Mouse (Mus musculus) heart, embryonic 16.5 days (tissue): Measurements from ENCODE around the gene Clasrp. TPM values are rescaled to one million over a fixed set of nuclear protein-coding genes. Genes with fewer than 3 reads are reported as not detected.

Experiments
- ATAC-seq: fragments of 200-750 bp; cut with Nextera tagmentation; replicated peaks from 2 replicates; pipeline ENCODE4 v1.8.0; 2017; ENCODE audit warnings: moderate number of reproducible peaks; ENCODE audit not compliant: insufficient read depth, low FRiP score; ENCODE audit errors: extremely low read depth
- H3K27ac ChIP-seq: fragments of 300-500 bp; sonication (generic); 2 replicates; pipeline ENCODE4 v1.5.1; 2014; ENCODE audit warnings: mild to moderate bottlenecking, low read length, control low read depth, moderate library complexity
- H3K27me3 ChIP-seq: fragments of 300-500 bp; sonication (generic); 2 replicates; pipeline ENCODE4 v1.6.1; 2014; ENCODE audit warnings: low read length, mixed read lengths; ENCODE audit not compliant: control insufficient read depth, insufficient read depth
- H3K36me3 ChIP-seq: fragments of 300-500 bp; sonication (generic); 2 replicates; pipeline ENCODE4 v1.6.1; 2014; ENCODE audit not compliant: control insufficient read depth, insufficient read depth
- H3K4me1 ChIP-seq: fragments of 300-500 bp; sonication (generic); 2 replicates; pipeline ENCODE4 v1.6.1; 2014; ENCODE audit warnings: low read length, mixed read lengths; ENCODE audit not compliant: control insufficient read depth, insufficient read depth
- H3K4me2 ChIP-seq: fragments of 300-500 bp; sonication (generic); 2 replicates; pipeline ENCODE4 v1.6.1; 2014; ENCODE audit warnings: low read depth, mild to moderate bottlenecking, control low read depth, low read length
- H3K4me3 ChIP-seq: fragments of 300-500 bp; sonication (generic); 2 replicates; pipeline ENCODE4 v1.5.1; 2014; ENCODE audit warnings: mild to moderate bottlenecking, control low read depth, low read length
- H3K9ac ChIP-seq: fragments of 300-500 bp; sonication (generic); 2 replicates; pipeline ENCODE4 v1.6.1; 2014; ENCODE audit warnings: low read length, control low read depth
- H3K9me3 ChIP-seq: fragments of 300-500 bp; sonication (generic); replicated peaks from 2 replicates; pipeline ENCODE4 v1.6.1; 2016; ENCODE audit warnings: low read length; ENCODE audit not compliant: control insufficient read depth
- WGBS: fragments of 180-500 bp; shearing (Covaris S2); extraction: QIAGEN DNeasy Blood & Tissue Kit; methylation state at CpG from one replicate; pipeline ENCODE4 v1.1.7; 2014; 5-methylcytosine and 5-hydroxymethylcytosine counted together
- polyA plus RNA-seq: library from polyadenylated mRNA; unstranded; fragments of >200 nt; fragmentation: Nextera tagmentation; extraction: Ambion mirVana; gene quantifications from 2 replicates; pipeline ENCODE4 v1.2.1, GENCODE M21; 2015

The Clasrp gene
- polyA plus RNA-seq, 1 experiment from 2014 or later: 31.9 TPM

GRCm38 (mm10) chr7:19593061-19593730 is 11.1 kb downstream of the Clasrp start:
- ATAC-seq: no peak
- 82% methylated on average over 10 of the region's 10 CpGs for whole genome bisulfite sequencing
- H3K4me2 ChIP-seq: no peak overlapping the region
- H3K9me3 ChIP-seq: no peaks in the 10 kb centered on the region
- no peaks in the 10 kb centered on the region for H3K4me1 ChIP-seq
- no peak overlapping the region for H3K9ac ChIP-seq
- H3K4me3 ChIP-seq: no peak overlapping the region
- peaks cover 47% of the 10 kb centered on the region for H3K36me3 ChIP-seq
- no peak overlapping the region for H3K27ac ChIP-seq
- H3K27me3 ChIP-seq: no peaks in the 10 kb centered on the region

- H3K27ac ChIP-seq: no peak overlapping the region
- peaks cover 2% of the 10 kb centered on the region; the same call in 1 of the 2 replicates for H3K4me1 ChIP-seq
- no peak for ATAC-seq
- H3K36me3 ChIP-seq: peaks cover 70% of the 10 kb centered on the region
- H3K9me3 ChIP-seq: no peaks in the 10 kb centered on the region
- no peaks in the 10 kb centered on the region for H3K27me3 ChIP-seq
- 59% methylated on average over 3 of the region's 3 CpGs for WGBS
- no peak overlapping the region for H3K4me3 ChIP-seq
- no peak overlapping the region for H3K4me2 ChIP-seq
- no peak overlapping the region for H3K9ac ChIP-seq
Observed at GRCm38 (mm10) chr7:19589917-19590316, 14.4 kb downstream of the Clasrp start.

DNA sequence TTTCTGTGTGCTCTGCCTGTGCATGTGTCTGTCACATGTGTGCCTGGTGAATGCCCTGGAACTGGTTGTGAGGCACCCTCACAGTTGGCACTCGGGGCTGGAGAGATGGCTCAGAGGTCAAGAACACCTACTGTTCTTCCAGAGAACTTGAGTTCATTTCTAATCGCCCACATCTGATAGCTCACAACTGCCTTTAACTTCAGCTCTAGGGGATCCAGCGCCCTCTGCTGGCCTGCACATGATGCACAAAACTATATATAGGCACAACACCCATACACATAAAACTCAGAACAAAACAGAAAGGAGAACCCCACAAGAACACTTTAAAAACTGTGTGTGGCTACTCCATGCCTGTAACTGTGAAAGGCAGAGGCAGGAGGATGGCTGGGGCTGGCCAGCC is 15.1 kb downstream of the Clasrp start:
- peaks cover 75% of the 10 kb centered on the region for H3K36me3 ChIP-seq
- 55% methylated on average over 3 of the region's 3 CpGs for WGBS
- H3K4me2 ChIP-seq: no peak overlapping the region
- no peaks in the 10 kb centered on the region for H3K9me3 ChIP-seq
- H3K4me3 ChIP-seq: no peak overlapping the region
- H3K9ac ChIP-seq: no peak overlapping the region
- peaks cover 2% of the 10 kb centered on the region; the same call in 1 of the 2 replicates for H3K4me1 ChIP-seq
- no peak for ATAC-seq
- no peak overlapping the region for H3K27ac ChIP-seq
- no peaks in the 10 kb centered on the region for H3K27me3 ChIP-seq

- no peak overlapping the region for H3K4me2 ChIP-seq
- no peak overlapping the region for H3K4me3 ChIP-seq
- H3K27ac ChIP-seq: no peak overlapping the region
- peaks cover 2% of the 10 kb centered on the region; the same call in 1 of the 2 replicates for H3K4me1 ChIP-seq
- no peak overlapping the region for H3K9ac ChIP-seq
- no peak for ATAC-seq
- no peaks in the 10 kb centered on the region for H3K9me3 ChIP-seq
- H3K27me3 ChIP-seq: no peaks in the 10 kb centered on the region
- peaks cover 82% of the 10 kb centered on the region for H3K36me3 ChIP-seq
- WGBS: 75% methylated on average over 46 of the region's 46 CpGs
Observed at GRCm38 (mm10) chr7:19586269-19586668, 18.0 kb downstream of the Clasrp start.

- ATAC-seq: no peak
- Histone ChIP-seq H3K9ac (no peak overlapping the region), H3K9me3 (no peaks in the 10 kb centered on the region), H3K27ac (no peak overlapping the region), H3K36me3 (peaks cover 39% of the 10 kb centered on the region), H3K4me1 (peaks cover 12% of the 10 kb centered on the region), H3K4me3 (no peak overlapping the region), H3K27me3 (peaks cover 24% of the 10 kb centered on the region), H3K4me2 (no peak overlapping the region)
- 83% methylated on average over 8 of the region's 8 CpGs for WGBS
Observed at GRCm38 (mm10) chr7:19580634-19581033, 23.7 kb downstream of the Clasrp start.

DNA sequence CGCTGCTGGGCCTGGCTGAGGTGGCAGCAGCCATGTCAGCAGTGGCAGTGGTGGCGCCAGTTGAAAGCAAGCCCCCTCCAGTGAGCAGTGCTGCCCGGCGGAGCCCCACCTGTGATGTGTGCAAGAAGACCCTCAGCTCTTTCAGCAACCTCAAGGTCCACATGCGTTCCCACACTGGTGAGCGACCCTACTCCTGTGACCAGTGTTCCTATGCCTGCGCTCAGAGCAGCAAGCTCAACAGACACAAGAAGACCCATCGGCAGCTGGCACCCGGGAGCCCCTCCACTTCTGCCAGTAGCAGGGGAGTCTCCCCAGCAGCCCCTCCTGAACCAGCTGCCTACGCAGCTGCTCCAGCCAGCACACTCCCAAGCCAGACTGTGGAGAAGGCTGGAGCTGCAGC is 24.5 kb downstream of the Clasrp start:
- Histone ChIP-seq H3K9ac (no peak overlapping the region), H3K27me3 (peaks cover 24% of the 10 kb centered on the region), H3K4me1 (peaks cover 12% of the 10 kb centered on the region), H3K36me3 (peaks cover 32% of the 10 kb centered on the region), H3K4me2 (no peak overlapping the region), H3K9me3 (no peaks in the 10 kb centered on the region), H3K27ac (no peak overlapping the region), H3K4me3 (no peak overlapping the region)
- no peak for ATAC-seq
- 86% methylated on average over 10 of the region's 10 CpGs for WGBS

GRCm38 (mm10) chr7:19578436-19578835 is 25.9 kb downstream of the Clasrp start:
- H3K27me3 ChIP-seq: peaks cover 24% of the 10 kb centered on the region
- 60% methylated on average over 4 of the region's 4 CpGs for WGBS
- H3K4me2 ChIP-seq: no peak overlapping the region

GRCm38 (mm10) chr7:19577877-19578414 is 26.3 kb downstream of the Clasrp start:
- no peak for ATAC-seq
- WGBS: 16% methylated on average over 10 of the region's 10 CpGs
- H3K4me1 ChIP-seq: peaks cover 15% of the 10 kb centered on the region
- H3K4me3 ChIP-seq: peak overlapping the region; percentile 56
- no peak overlapping the region for H3K27ac ChIP-seq
- peak overlapping the region; percentile 85 for H3K4me2 ChIP-seq
- H3K36me3 ChIP-seq: peaks cover 14% of the 10 kb centered on the region
- H3K9me3 ChIP-seq: no peaks in the 10 kb centered on the region
- peak overlapping the region; percentile 54 for H3K9ac ChIP-seq
- peaks cover 24% of the 10 kb centered on the region for H3K27me3 ChIP-seq

More at GRCm38 (mm10) chr7:19578436-19578835, 25.9 kb downstream of the Clasrp start:
- H3K4me1 ChIP-seq: peaks cover 15% of the 10 kb centered on the region
- H3K9me3 ChIP-seq: no peaks in the 10 kb centered on the region
- 0 out of 2 replicates have a peak, but pooled peaks have one; percentile 4 for ATAC-seq
- no peak overlapping the region for H3K27ac ChIP-seq
- peaks cover 19% of the 10 kb centered on the region for H3K36me3 ChIP-seq
- no peak overlapping the region for H3K4me3 ChIP-seq
- no peak overlapping the region for H3K9ac ChIP-seq

DNA sequence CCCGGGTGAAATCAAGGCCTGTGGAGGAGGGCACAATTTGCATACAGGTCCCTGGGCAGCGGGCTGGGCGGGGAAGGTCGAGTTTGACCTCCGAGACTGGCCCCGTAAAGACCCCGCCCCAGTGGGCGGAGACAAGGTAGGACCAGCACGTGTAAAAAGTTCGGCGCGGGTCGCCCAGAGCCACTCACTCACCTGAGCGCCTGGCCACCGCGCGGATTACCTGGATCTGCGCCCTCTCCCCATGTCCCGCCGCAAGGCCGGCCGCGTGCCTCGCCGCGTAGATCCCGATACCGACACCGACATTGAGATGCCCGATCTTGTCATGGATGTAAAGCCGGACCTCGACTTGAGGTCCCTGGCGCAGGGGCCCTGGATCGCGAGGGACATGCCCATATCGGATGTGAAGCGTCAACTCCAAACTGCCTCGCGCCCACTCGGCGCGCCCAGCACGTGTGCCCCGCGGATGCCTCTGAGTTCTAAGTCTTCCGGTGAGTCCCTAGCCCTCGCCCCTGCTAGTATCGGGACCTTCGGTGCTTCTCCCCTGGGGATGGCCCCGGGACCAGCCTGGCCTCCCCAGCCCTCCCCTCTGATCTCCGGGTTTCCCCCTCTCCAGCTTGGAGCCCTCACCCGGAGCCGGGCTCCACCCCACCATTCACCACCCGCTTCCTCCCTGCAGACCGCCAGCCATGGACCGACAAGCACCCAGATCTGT is 27.0 kb downstream of the Clasrp start, which contains the start of the genes Zfp296 and Gemin7:
Gene Zfp296, plus strand, starts transcription at position 147 of the 712 bp plus-strand sequence.
Gene Gemin7, minus strand, starts transcription at position 455 of the 712 bp plus-strand sequence.
- peaks cover 9% of the 10 kb centered on the region for H3K36me3 ChIP-seq
- no peak for ATAC-seq
- H3K27ac ChIP-seq: no peak within 1 kb of the TSS
- peak within 1 kb of the TSS; percentile 85 for H3K4me2 ChIP-seq
- H3K4me1 ChIP-seq: peaks cover 18% of the 10 kb centered on the region
- peak within 1 kb of the TSS; percentile 56 for H3K4me3 ChIP-seq
- WGBS: under 1% methylated on average over 56 of the region's 56 CpGs
- H3K27me3 ChIP-seq: peaks cover 24% of the 10 kb centered on the region
- H3K9me3 ChIP-seq: no peaks in the 10 kb centered on the region
- peak within 1 kb of the TSS; percentile 54 for H3K9ac ChIP-seq
